Mouse (Mus musculus) spleen, postnatal 10 days (tissue): Measurements from ENCODE around the gene Lonrf3.

Source experiments
- DNase-seq, 2 experiments: peaks; one replicate each; pipeline ENCODE4 v3.0.0; 2021 to 2022; ENCODE audit warnings: low spot score in 2 of 2

Gene Lonrf3

DNA sequence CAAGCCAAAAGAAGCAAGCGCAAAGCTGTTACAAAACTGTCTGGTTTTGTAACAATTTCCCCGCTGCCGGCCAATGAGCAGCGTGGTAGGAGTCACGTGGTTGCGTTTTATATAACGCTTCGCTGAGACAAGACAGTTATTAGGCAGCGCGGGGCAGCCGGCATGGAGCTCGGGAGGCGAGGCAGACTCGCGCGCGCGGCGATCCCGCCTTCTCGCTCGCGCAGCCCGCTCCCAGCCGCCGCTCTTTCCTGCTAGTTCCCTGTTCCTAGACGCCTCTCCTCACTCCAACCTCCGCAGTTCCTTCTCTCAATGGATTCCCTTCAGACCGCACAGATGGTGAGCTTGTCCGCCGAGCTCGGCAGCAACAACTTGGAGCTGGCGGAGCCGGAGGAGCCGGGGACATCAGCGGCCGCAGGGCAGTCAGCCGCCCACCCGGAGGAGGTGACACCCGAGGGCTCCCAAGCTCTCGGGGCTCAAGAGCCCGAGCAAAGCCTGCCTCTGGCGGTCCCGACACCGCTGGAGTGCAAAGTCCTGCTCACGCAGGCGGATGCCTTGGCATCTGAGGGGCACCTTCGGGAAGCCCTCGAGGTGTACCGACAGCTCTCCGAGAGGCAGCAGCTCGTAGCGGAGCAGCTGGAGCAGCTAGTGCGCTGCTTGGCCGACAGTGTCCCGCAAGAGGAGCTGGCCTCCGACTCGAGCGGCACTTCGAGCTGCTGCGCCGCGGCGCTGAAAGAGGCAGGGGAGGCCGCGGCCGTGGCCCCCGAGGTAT is at the start of gene Lonrf3:
Lonrf3 (plus strand) TSS at position 83 of the 769 bp plus-strand sequence.
- peak; percentile 10 to 21 for DNase-seq

DNA sequence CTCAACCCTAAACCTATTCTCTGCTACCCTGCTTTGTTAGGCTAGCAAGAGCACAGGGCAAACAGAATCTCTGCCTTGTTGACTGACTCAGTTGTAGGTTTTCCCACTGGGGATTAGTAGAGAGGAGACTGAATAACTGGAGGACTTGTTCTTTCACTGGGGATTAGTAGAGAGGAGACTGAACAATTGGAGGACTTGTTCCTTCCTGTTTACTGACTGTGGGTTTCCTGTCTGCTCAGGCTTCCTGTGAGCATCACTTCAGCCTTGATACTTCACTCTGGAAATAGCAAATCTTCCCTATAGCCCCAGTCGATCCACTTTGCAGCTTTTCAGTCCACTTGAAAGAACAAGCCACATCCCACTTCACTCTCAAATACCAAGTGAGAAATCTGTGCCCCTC is 49.4 kb upstream of the Lonrf3 start:
- DNase-seq = no peak

DNA sequence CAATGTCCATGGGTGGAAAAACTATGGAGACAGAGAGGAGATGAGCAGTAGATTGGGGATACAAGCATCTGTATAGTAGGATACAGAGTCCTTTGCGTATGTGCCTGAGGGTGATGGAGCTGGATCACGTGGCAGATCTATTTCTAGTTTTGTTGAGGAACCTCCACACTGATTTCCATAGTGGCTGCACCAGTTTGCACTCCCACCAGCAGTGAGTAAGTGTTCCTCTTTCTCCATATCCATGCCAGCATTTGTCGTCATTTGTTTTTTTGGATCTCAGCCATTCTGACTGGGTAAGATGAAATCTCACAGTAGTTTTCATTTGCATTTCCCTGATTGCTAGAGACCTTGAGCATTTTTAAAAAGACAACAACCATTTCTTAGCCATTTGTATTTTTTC is 16.7 kb upstream of the Lonrf3 start:
- DNase-seq = no peak

DNA sequence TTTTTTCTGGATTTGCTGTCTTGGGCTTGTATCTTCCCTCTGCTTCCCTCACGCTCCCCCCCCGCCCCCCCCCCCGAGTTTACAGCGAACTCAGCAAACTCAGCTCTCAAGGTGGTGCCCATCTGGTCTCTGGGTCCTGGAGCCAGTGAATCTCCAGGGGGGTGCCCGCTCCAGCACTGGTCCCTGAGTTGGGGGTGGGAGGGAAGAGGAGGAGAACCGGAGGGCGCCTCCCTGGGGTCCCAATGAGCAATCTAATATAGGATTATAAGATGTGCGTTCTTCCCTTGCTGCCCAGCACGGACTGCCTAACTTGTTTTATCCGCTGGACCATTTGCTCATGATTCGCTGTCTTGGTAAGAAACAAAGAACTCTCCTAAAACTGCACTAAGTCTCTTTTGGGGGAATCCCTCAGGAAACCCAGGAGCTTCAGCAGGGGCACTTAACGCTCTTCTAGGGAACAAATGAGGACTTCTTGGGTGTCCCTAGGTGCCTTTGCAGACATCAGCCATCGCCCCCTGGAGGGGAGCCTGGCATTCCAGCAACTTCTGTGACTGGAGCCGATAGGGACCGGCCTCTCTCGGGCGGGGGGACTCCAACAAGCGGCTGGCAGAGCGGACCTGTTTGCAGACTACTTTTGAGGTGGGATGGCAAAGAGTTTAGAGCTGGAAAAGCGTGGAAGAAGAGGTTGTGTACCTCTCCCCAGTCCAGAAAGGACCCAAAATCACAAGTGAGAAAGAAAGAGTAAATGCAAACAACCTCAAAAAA is 480 bp upstream of the Lonrf3 start:
- peak in 1 of 2 experiments; percentile 12 for DNase-seq

DNA sequence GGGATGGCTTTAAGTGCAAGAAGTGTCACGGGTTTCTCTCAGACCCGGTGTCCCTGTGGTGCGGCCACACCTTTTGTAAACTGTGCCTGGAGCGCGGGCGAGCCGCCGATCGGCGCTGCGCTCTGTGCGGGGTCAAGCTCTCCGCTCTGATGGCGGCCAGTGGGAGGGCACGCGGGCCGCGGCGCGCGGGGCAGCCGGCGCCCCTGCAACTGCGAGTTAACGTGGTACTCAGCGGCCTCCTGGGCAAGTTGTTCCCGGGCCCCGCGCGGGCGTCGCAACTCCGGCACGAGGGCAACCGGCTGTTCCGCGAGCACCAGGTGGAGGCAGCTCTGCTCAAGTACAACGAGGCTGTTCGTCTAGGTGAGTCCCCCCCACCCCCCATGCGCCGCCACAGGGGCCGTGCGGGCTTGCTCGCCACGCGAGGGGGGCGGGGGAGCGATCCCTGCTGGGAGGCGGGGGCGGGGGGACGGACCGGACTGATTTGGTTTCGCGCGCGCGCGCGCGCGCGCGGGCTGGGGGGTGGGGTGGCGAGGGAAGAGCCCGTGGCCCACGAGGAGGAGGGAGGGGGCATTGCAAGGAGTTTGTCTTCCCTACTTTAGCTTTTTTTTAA is 992 bp downstream of the Lonrf3 start:
- DNase-seq = no peak

DNA sequence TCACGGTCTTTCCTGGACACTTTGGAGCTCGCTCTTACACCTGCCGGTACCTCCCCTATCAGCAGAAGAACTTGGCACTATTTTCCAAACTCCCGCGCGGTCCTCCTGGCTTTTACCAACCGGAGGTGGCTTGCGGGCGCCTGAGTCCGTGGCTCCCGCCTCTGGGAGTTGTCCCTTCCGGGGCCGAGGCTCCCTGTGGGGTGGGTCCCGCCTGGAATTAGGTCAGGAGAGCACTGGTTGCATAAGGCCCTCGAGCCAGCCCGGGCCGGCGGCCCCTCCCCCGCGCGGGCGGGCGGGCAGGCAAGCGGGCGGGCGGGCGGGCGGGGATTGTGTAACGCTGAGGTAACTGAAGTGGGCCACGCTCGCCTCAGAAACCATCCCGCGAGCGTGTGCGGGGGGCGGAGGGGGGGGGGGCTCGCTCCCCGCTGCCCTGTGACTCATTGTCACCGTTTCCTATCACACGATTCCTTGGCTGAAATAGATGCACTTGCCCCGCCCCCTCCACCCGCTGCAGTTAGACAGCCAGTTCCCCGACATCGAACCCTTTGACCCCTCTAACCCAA is 1.8 kb downstream of the Lonrf3 start:
- no peak for DNase-seq

DNA sequence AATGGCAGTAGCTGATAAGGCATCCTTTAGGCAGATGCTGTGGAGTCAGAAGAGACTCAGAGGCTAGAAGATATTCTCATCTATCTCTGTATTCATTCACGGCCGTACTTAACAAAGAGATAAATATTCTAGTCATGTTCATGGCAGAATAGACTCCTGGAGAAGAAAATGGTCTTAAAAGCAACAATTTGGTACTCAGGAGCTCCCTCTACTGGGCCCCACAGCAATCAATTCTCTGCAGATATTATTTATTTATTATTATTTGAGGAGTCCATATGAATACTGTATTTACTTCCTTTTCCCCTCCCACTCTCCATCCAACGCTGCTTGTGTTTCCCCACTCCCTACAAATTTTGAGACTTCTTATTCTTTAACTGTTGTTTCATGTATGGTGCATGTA is 24.3 kb downstream of the Lonrf3 start:
- peak in 1 of 2 experiments; percentile 12 for DNase-seq

DNA sequence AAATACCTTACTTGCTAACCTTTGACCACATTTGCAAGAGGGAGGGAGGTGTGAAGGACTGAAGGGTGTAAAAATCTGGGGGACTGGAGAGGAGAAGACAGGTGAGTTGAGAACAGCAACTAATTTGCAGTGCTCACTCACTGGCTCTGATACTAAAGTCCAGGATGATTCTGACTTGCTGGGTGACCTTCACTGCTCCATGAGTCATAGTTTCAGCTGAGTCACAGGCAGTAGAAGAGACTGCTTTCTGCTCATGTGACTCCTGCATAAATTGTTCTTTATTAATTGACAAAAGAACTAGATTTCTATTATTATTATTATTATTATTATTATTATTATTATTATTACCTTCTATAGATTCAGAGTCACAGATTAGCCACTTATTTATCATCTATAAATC is 57.2 kb downstream of the Lonrf3 start:
- DNase-seq = no peak

DNA sequence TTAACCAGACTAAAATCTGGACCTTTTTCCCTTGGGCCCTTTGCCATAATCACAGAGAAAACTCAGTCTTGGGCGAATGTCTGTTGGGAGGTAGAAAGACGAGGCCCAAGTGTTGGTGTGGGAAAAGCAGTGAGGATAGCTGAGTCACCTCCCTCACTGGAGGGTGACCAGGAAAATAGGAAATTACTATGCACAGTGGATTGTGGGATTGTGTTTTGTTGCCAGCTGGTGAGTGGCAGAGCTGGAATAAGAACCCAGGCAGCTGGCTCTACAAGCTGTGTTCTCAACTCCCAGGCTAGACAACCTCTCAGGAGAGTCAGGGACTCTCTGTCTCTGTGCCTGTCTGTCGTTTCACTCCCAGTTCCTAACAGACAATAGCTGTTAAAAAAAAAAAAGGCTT is 61.8 kb downstream of the Lonrf3 start:
- DNase-seq = no peak

DNA sequence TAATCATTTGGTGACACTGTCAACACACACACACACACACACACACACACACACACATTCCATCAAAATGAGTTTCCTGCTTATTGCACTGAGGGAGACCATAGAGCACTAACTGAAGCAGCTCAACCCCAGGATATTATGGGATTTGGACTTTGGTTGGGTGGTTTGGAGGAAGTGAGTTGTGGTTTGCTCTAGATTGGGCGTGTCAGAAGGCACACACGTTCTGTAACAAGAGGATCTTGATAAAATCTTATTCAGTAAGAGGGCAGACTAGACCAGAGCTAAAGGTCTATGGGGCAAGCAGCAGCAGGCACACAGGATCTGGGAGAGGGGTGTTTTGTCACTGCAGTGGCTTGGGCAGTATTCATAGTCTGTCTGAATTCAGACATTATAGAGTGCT is 62.4 kb downstream of the Lonrf3 start:
- DNase-seq = no peak

DNA sequence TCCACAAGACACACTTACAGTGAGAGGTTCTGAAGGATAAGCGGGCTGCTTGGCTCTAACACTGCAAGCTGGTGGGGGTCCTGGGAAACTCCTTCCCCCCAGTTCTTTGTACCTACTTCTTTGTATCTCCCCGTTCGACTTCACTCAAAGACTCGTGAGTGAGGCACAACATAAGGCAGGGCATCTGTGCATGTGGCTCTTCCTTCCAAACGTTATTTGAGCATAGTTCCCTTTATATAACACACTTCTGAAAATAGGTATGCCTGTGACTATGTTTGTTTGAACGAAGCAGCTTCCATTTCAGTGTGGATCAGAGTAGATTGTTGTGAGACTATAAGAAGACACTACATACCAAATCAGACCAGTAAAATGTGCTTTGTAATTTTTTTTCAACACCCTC is 64.5 kb downstream of the Lonrf3 start:
- DNase-seq = no peak

DNA sequence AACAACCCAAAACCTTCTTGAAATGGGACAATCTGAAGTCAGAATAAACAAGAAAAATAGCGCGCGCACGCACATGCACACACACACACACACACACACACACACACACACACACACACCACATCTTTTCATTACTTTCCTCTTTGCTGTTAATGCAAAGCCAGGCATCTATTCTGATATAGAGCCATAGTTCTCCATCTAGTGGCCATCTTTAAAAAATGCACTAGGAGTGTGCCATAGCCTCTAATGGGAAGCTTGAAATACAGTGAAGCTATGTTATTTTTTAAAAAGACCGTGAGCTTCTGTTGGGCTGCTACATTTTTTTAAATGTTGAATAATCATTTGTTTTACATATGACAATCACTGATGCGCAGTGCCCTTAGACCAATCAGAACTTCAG is 65.1 kb downstream of the Lonrf3 start:
- no peak for DNase-seq

DNA sequence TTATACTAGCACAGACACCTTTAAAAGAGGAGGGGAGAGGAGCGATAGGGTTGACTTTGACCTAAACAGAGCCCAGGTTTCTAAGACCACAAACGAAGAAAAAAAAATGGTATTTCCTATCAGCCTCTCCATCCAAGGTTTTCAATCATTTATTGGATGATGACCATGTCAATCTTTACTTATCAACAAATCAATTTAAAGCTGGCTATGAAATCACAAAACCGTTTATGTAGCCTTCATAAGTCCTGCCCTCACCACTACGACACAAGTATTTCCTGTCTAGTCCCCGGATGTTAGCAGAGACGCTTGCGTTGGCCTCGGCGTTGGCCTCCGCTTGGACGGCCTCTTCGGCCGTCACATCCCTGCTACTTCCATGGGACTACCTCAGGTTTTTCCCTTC is 72.8 kb downstream of the Lonrf3 start, which contains the start of gene Gm6268:
Gm6268 (plus strand) TSS at position 301 of the 400 bp plus-strand sequence.
- DNase-seq = no peak

DNA sequence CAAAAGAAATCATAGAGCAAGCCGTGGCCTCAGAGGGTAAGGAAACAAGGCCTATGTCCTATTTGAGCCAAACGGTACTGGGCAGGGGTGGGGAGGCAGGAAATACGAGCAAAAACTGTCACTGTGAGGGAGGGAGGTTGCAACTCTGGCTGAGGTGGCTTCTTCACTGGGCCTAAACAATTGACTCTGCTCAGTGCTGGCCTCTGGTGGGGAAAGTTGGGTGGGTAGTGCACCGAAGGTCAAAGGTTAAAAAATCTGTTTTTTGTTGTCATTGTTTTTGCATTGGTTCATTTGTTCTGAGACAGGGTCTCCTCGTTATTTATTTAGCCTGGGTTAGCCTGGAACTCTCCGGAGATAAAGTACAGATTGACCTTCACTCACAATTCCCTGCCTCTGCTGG is 74.2 kb downstream of the Lonrf3 start:
- peak in 1 of 2 experiments; percentile 34 for DNase-seq
